Mouse (Mus musculus) testis, adult 2 months (tissue): ENCODE measurements around the gene Pde4d. TPM values are rescaled to one million over a fixed set of nuclear protein-coding genes. Genes with fewer than 3 reads are reported as not detected.
A peak's percentile ranks its signal among the peaks of the same experiment; 100 is the strongest.

Experiments used
- H3K27ac ChIP-seq: fragments of 200-500 bp; 2 replicates; pipeline ENCODE4 v1.5.1; 2012; ENCODE audit warnings: low read depth, low read length; ENCODE audit not compliant: control insufficient read depth, insufficient read depth
- H3K27me3 ChIP-seq: fragments of 200-500 bp; 2 replicates; pipeline ENCODE4 v1.6.1; 2012; ENCODE audit warnings: mild to moderate bottlenecking, low read length, moderate library complexity; ENCODE audit not compliant: control insufficient read depth, insufficient read depth
- H3K36me3 ChIP-seq: fragments of 200-500 bp; 2 replicates; pipeline ENCODE4 v1.6.1; 2012; ENCODE audit warnings: mild to moderate bottlenecking, low read length; ENCODE audit not compliant: control insufficient read depth, insufficient read depth
- H3K4me1 ChIP-seq: fragments of 200-500 bp; 2 replicates; pipeline ENCODE4 v1.6.1; 2012; ENCODE audit warnings: low read length; ENCODE audit not compliant: control insufficient read depth, insufficient read depth
- H3K4me3 ChIP-seq: fragments of 200-500 bp; 2 replicates; pipeline ENCODE4 v1.5.1; 2012; ENCODE audit warnings: low read depth, mild to moderate bottlenecking, low read length, moderate library complexity, mixed read lengths; ENCODE audit not compliant: control insufficient read depth
- CTCF ChIP-seq: fragments of 200-500 bp; IDR thresholded peaks from 2 replicates; pipeline ENCODE4 v1.5.1; 2012; ENCODE audit warnings: low read depth, mild to moderate bottlenecking, inconsistent platforms, low read length, moderate library complexity; ENCODE audit not compliant: control insufficient read depth, insufficient read depth, insufficient replicate concordance
- POLR2A ChIP-seq: fragments of 200-500 bp; IDR thresholded peaks from 2 replicates; pipeline ENCODE4 v1.6.1; 2012; ENCODE audit warnings: low read depth, mild to moderate bottlenecking, inconsistent platforms, low read length, moderate library complexity; ENCODE audit not compliant: control insufficient read depth
- polyA plus RNA-seq: library from polyadenylated mRNA; depleted of rRNA; stranded (reverse); fragments of >200 nt; gene quantifications from 2 replicates; pipeline ENCODE4 v1.2.3, GENCODE M21; 2012

The Pde4d gene
- polyA plus RNA-seq, 1 experiment, result 2.1 TPM

DNA sequence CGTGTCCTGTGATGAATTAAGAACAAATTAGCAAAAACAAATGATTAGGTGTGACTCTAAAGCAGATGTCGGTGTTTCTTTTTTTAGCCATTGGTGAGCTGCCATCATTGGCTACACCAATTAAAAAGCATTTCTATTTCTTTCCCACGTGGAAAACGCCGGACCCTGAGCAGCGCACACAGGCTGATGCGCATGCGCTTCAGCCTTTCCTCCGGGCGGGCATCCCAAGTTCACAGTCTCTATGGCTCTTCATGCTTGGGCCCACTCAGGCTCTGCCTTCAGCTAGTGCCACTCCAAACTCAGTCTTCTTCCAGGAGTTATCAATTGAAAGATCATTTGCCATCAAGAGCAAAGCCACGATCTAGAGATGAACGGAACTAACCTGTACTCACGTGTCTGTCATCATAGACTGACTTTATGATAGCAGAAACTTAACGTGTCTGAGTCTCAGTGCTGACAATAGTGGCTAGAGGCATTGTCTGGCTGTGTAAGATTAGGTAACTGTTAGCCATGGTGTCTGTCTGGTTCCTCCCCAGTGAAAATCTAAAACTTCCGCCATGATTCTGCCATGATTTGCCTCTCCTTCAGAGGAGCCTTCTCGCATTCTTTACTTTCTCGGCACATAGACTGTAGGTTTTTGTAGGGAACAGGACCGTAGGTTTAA lies 1175.8 kb downstream of the Pde4d start:
- H3K36me3 ChIP-seq, result no peaks in the 10 kb centered on the region
- no peak for TF ChIP-seq POLR2A
- TF ChIP-seq CTCF, result no peak
- peak overlapping the region; percentile 74 for H3K4me3 ChIP-seq
- H3K27me3 ChIP-seq, result no peaks in the 10 kb centered on the region
- H3K4me1 ChIP-seq, result no peaks in the 10 kb centered on the region
- H3K27ac ChIP-seq, result no peak overlapping the region

DNA sequence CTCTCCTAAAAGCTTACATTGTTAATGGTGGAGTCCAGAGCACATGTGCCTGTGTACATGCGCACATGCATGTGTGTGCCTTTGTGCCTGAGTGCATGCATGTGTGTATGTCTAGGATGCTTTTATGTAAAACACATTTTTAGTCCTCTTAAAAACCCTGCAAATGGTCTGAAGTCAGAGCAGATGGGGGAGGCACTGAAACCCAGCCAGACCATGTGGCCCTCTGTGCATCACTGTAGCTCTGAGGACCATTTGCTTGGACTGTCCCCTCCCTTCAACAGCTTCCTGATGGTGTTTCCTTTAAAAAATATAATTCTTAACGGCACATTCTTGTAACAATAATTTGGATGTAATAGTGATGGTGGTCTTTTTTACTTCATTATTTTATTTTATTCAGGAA lies 1177.5 kb downstream of the Pde4d start:
- no peaks in the 10 kb centered on the region for H3K4me1 ChIP-seq
- TF ChIP-seq CTCF (no peak), POLR2A (no peak)
- H3K4me3 ChIP-seq, result no peak overlapping the region
- no peaks in the 10 kb centered on the region for H3K27me3 ChIP-seq
- no peak overlapping the region for H3K27ac ChIP-seq
- H3K36me3 ChIP-seq, result no peaks in the 10 kb centered on the region

DNA sequence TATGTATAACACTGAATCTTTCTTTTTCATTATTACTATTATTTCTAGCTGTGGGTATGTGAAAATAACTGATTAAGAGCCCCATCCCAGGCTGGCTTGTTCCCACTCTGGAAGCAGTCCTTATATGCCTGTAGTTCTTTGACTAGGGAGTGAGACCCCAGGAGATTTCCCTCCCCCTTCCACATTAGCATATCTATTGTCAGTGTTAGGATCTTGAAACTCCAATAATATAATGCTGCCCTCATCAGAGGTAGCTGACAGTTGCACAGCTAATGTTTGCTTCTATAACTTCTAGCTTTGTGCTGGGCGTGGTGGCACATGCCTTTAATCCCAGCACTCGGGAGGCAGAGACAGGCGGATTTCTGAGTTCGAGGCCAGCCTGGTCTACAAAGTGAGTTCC lies 1178.9 kb downstream of the Pde4d start:
- Histone ChIP-seq H3K4me1 (no peaks in the 10 kb centered on the region), H3K27me3 (no peaks in the 10 kb centered on the region), H3K36me3 (no peaks in the 10 kb centered on the region), H3K27ac (no peak overlapping the region), H3K4me3 (no peak overlapping the region)
- TF ChIP-seq CTCF (no peak), POLR2A (no peak)

DNA sequence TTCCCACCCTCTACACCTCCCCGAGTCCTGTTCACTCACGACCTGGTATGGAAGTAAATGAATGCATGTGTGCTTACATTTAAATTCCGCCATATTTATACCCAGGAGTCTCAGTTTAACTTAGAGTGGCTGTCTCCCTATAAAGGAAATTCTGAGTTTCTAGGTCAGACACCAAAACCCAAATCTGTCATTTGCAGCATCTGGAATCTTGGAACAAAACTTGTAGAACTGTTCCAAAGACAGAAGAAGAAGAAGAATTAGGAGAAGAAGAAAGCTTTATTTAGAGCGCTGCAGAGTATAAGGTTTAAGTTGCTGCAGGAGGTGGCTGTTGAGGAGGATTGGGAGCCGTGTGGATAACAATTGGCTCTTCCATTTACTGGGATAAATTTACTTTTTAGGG lies 1179.5 kb downstream of the Pde4d start:
- Histone ChIP-seq H3K4me3 (no peak overlapping the region), H3K27ac (no peak overlapping the region), H3K4me1 (no peaks in the 10 kb centered on the region), H3K27me3 (no peaks in the 10 kb centered on the region), H3K36me3 (no peaks in the 10 kb centered on the region)
- TF ChIP-seq CTCF (no peak), POLR2A (no peak)

DNA sequence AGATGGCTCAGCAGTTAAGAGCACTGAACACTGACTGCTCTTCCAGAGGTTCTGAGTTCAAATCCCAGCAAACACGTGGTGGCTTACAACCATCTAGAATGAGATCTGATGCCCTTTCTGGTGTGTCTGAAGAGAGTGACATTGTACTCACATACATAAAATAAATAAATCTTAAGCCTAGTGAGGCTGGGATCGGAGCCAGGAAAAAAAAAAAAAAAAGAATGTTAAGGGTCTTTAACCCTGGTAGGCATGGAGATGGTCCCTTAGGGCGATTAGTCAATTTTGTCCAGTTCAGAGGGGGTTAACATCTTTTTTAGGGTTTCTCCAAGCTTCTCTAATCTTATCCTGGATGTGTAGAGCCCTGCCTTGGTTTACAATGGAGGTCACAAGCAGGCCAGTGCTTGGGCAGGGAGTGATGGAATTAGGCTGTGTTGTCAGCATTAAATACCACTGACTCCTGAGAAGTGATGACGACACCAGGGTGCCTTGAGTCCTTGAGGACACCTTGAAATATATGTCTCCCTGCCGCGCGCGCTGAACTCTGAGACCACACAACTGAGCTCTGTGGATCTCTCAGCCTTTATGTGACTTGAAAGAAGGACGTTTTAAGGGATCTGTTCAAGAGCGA lies 1181.8 kb downstream of the Pde4d start:
- no peak overlapping the region for H3K4me3 ChIP-seq
- no peaks in the 10 kb centered on the region for H3K27me3 ChIP-seq
- no peaks in the 10 kb centered on the region for H3K4me1 ChIP-seq
- no peaks in the 10 kb centered on the region for H3K36me3 ChIP-seq
- H3K27ac ChIP-seq, result no peak overlapping the region
- TF ChIP-seq POLR2A, result no peak
- TF ChIP-seq CTCF, result no peak

- Histone ChIP-seq H3K27me3 (no peaks in the 10 kb centered on the region), H3K36me3 (no peaks in the 10 kb centered on the region), H3K4me1 (no peaks in the 10 kb centered on the region), H3K27ac (no peak overlapping the region), H3K4me3 (no peak overlapping the region)
- TF ChIP-seq CTCF, result no peak
- no peak for TF ChIP-seq POLR2A
Measured at GRCm38 (mm10) chr13:109632387-109633036, 1182.8 kb downstream of the Pde4d start.

GRCm38 (mm10) chr13:109633037-109633418 lies 1183.3 kb downstream of the Pde4d start:
- no peak for TF ChIP-seq CTCF
- H3K4me3 ChIP-seq, result no peak overlapping the region
- H3K36me3 ChIP-seq, result no peaks in the 10 kb centered on the region
- no peaks in the 10 kb centered on the region for H3K4me1 ChIP-seq
- no peak overlapping the region for H3K27ac ChIP-seq
- no peaks in the 10 kb centered on the region for H3K27me3 ChIP-seq
